Mouse (Mus musculus) cerebellum, adult 8-10 months (tissue): Measurements from ENCODE around the gene Frk.
"Not testable (repeated sequence)": the region's sequence is repeated elsewhere in the genome, so short reads cannot be mapped to it uniquely, and the experiment has no call there.

Experiments
- DNase-seq: peaks from one replicate; pipeline ENCODE4 v3.0.0; 2022

Frk gene

GRCm38 (mm10) chr10:34483297-34484013 is at the start of gene Frk:
TSS of gene Frk (plus strand) at chr10:34483399.
- DNase-seq = no peak

- not testable (repeated sequence) for DNase-seq
Observed at GRCm38 (mm10) chr10:34434191-34434590, 49.0 kb upstream of the Frk start.

DNA sequence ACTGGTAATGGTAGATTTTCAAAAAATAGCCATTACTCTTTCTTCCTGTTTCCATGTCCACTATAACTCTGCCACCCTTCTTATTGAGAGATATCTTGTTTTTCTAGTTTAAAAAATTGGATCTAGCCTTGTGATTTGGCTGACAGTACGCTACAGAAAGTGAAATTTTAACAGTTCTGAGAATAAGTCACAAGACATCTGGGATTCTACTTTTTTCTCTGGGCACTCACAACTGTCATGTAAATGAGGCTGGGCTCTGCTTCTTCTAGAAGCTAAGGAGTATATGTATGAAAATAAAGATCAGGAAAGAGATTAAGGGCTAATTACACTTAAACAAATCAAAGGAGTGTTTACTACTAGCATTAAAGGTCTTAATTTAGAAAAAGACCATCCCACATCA is 33.7 kb upstream of the Frk start:
- DNase-seq = no peak

DNA sequence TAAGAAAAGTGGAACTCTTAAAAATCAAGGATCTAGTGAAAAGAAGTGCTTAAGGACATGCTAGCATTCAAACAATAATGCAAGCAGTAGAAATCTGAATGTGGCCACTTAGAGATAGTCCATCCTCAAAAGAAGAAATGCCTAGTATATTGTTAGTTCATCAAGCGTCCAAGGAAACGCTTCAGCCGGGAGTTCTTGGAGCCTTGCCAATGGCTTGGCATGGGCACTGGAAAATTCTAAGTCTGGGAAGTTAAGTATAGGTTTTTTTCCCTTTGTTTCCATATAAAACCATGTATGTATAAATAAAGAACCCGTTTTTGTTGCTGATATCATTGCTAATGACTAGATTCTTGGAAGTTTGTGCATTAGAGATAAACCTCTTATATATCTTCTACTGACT is 21.7 kb upstream of the Frk start:
- DNase-seq = no peak

- DNase-seq = no peak
Observed at GRCm38 (mm10) chr10:34464321-34464720, 18.9 kb upstream of the Frk start.

- DNase-seq = no peak
Observed at GRCm38 (mm10) chr10:34469037-34469436, 14.2 kb upstream of the Frk start.

DNA sequence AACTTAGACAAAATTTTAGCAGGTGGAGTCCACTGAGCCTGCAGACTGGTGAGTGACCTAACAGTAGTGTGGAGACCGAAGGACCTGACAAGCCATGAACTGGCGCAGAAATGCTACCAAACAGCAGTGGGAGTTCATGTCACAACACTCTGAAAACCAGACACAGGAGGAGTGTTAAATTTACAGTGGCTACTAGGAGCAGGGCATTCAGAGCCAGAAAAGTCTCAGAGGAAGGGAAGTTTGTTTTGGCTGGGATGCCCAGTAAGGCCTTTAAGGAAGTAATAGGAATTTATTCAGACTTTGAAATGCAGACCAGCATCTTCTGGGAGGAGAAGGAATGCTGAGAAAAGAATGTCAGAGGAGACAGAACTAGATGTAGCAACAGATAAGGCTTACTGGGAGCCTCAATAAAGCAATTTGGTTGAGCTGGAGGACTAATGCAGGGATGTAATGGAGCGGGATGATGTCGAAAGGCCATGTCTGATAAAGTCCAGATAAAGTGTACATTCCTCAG is 3.2 kb upstream of the Frk start:
- DNase-seq = no peak

GRCm38 (mm10) chr10:34484014-34484411 is 814 bp downstream of the Frk start:
- no peak for DNase-seq

GRCm38 (mm10) chr10:34485079-34485478 is 1.9 kb downstream of the Frk start:
- no peak for DNase-seq

DNA sequence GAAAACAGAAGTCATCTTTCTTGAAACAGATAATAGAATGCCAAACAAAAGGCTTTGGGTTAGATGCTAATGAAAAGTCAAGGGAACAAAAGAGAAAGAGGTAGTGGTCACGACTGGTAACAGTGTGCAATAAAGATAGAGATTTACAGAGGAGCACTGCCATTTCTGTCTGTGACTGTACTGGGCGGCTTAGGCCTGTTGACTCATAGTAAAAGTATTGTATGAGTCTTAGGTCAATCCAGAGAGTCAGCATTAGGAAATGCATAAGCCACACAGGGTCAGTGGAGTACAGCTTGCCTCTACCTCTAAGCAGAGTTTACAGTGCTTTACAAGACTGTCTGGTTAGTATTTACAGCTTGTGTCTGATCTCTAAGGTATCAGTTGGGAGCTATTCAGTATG is 24.6 kb downstream of the Frk start:
- no peak for DNase-seq

GRCm38 (mm10) chr10:34508593-34508992 is 25.4 kb downstream of the Frk start:
- no peak for DNase-seq

GRCm38 (mm10) chr10:34509256-34509655 is 26.1 kb downstream of the Frk start:
- DNase-seq = no peak

GRCm38 (mm10) chr10:34511192-34511591 is 28.0 kb downstream of the Frk start:
- DNase-seq = no peak

- no peak for DNase-seq
Observed at GRCm38 (mm10) chr10:34512551-34512950, 29.4 kb downstream of the Frk start.

DNA sequence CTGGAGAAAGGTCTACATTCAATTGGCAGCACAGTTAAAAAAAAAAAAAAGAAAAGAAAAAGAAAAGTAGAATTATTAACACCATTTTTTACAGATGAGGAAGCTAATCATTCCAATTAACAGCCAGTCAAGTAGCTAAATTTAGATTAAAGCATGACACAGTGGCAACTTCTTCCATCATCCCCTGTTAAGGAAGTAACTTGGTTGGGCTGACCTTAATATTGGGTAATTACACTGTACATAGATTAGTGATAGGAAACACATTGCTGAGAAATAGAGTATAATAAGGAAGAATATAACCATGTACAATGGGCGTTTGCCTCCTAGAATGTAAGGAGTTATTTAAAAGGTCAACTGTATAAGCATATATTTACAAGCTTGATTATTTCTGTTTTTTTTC is 42.4 kb downstream of the Frk start:
- no peak for DNase-seq

GRCm38 (mm10) chr10:34531766-34532165 is 48.6 kb downstream of the Frk start:
- DNase-seq = no peak

- DNase-seq = no peak
Observed at GRCm38 (mm10) chr10:34532507-34532906, 49.3 kb downstream of the Frk start.

GRCm38 (mm10) chr10:34540687-34541086 is 57.5 kb downstream of the Frk start:
- DNase-seq = no peak

GRCm38 (mm10) chr10:34541717-34542490 is 58.7 kb downstream of the Frk start:
- DNase-seq = no peak

- no peak for DNase-seq
Observed at GRCm38 (mm10) chr10:34550612-34551011, 67.4 kb downstream of the Frk start.

DNA sequence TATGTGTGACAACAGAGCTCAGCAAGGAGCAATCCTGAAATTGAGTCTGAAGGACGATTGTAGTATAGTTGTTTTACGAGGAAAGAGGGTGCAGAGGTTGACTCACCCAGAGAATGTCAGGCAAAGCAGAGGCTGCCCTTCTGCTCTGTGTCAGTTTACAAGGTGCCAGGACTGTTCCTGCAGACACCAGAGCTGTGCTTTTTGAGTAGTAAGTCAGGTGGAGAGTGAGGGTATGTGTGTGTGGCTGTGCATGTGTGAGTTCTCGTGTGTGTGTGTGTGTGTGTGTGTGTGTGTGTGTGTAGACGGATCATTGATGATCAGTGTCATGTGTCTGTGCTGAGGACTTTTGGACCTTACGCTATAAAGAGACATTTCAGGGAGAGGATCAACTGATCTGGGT is 68.4 kb downstream of the Frk start:
- DNase-seq = no peak

DNA sequence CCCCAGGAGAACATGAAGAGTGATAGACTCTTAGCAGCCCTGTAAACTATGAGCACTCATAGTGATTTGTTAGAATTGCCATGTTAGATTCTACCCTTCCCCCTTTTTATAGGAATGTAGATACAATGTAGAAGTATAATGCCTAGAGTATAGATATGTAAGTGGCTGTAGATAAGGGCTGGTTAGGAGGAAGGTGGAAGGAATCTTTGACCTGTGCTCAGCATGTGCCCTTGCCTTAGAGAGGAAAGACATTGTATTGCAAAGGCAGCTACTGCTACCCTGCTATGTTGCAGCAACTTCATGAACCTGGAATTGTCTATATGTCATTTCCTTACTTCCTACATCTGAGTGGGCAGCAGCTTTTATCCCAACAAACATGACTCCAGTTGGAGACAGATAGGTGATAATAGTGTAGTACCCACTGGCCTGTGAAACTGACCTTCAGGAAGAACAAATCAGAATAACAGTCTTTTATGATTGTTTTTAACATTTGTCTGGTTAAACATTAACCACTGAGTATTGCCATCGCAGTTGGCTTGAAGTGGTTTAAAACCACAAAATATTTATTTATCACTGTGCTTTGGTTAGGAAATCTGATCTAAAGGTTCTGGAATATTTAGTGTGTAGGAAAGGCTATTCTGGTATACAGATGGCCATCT is 80.4 kb downstream of the Frk start:
- DNase-seq = no peak

- no peak for DNase-seq
Observed at GRCm38 (mm10) chr10:34615474-34615873, 132.3 kb downstream of the Frk start.

GRCm38 (mm10) chr10:34617216-34617615 is 134.0 kb downstream of the Frk start:
- no peak for DNase-seq
